Mouse (Mus musculus) megakaryocyte progenitor cell, adult 5-6 weeks (primary cell): ENCODE data around the gene Mmel1. TPM values are rescaled to one million over a fixed set of nuclear protein-coding genes. Genes with fewer than 3 reads are reported as not detected.

Source experiments
- ATAC-seq: replicated peaks from 2 replicates; pipeline ENCODE4 v1.8.0; 2016; ENCODE audit warnings: mild to moderate bottlenecking, moderate TSS enrichment, inconsistent platforms; ENCODE audit not compliant: poor library complexity
- total RNA-seq, 2 experiments: library from RNA; stranded (forward) in 1 of 2; stranded (reverse) in 1 of 2; fragments of 157-497, 149-512 nt in 1 of 2; fragments of 200-1000 nt in 1 of 2; gene quantifications; 2 replicates each; pipeline versions ENCODE4 v1.2.3 to v1.2.4; 2015 to 2017

Gene Mmel1
- total RNA-seq (2015) (not detected in 2 replicates), total RNA-seq (2017) (not detected in 2 replicates)

GRCm38 (mm10) chr4:154869440-154869839, at the start of gene Mmel1:
Mmel1 (plus strand) TSS chr4:154869585.
- no peak for ATAC-seq

GRCm38 (mm10) chr4:154825662-154826061, 43.7 kb upstream of the Mmel1 start:
- peak; percentile 90 for ATAC-seq

- ATAC-seq = peak; percentile 56
Measured at GRCm38 (mm10) chr4:154826224-154826623, 43.2 kb upstream of the Mmel1 start.

GRCm38 (mm10) chr4:154827181-154827580, 42.2 kb upstream of the Mmel1 start:
- no peak for ATAC-seq

GRCm38 (mm10) chr4:154827861-154828610, 41.3 kb upstream of the Mmel1 start:
- no peak for ATAC-seq

- ATAC-seq = no peak
Measured at GRCm38 (mm10) chr4:154831915-154832573, 37.3 kb upstream of the Mmel1 start.

GRCm38 (mm10) chr4:154836183-154836915, 33.0 kb upstream of the Mmel1 start:
- ATAC-seq = no peak

GRCm38 (mm10) chr4:154837170-154837569, 32.2 kb upstream of the Mmel1 start, which contains the start of gene Ttc34:
Ttc34 (plus strand) TSS chr4:154837459.
- ATAC-seq = peak; percentile 95

GRCm38 (mm10) chr4:154838741-154839140, 30.6 kb upstream of the Mmel1 start:
- ATAC-seq = no peak

- no peak; the same call in 1 of the 2 replicates for ATAC-seq
Measured at GRCm38 (mm10) chr4:154839406-154839805, 30.0 kb upstream of the Mmel1 start.

- no peak for ATAC-seq
Measured at GRCm38 (mm10) chr4:154852696-154853095, 16.7 kb upstream of the Mmel1 start.

GRCm38 (mm10) chr4:154853881-154854280, 15.5 kb upstream of the Mmel1 start:
- ATAC-seq = no peak

- peak; percentile 44 for ATAC-seq
Measured at GRCm38 (mm10) chr4:154854676-154855345, 14.6 kb upstream of the Mmel1 start.

- peak; percentile 93 for ATAC-seq
Measured at GRCm38 (mm10) chr4:154855721-154856479, 13.5 kb upstream of the Mmel1 start.

GRCm38 (mm10) chr4:154856480-154856837, 12.9 kb upstream of the Mmel1 start:
- ATAC-seq = no peak

GRCm38 (mm10) chr4:154856882-154857281, 12.5 kb upstream of the Mmel1 start:
- ATAC-seq = no peak

GRCm38 (mm10) chr4:154857366-154858240, 11.8 kb upstream of the Mmel1 start:
- no peak for ATAC-seq

- ATAC-seq = no peak
Measured at GRCm38 (mm10) chr4:154858601-154859000, 10.8 kb upstream of the Mmel1 start.

- ATAC-seq = no peak
Measured at GRCm38 (mm10) chr4:154861967-154862366, 7.4 kb upstream of the Mmel1 start.
